Mouse (Mus musculus) frontal cortex, postnatal 14 days (tissue): ENCODE measurements around the gene Pced1a.

Source experiments
- DNase-seq, 2 experiments: peaks; one replicate each; pipeline ENCODE4 v3.0.0; 2022; ENCODE audit warnings: low spot score in 2 of 2

Gene Pced1a

DNA sequence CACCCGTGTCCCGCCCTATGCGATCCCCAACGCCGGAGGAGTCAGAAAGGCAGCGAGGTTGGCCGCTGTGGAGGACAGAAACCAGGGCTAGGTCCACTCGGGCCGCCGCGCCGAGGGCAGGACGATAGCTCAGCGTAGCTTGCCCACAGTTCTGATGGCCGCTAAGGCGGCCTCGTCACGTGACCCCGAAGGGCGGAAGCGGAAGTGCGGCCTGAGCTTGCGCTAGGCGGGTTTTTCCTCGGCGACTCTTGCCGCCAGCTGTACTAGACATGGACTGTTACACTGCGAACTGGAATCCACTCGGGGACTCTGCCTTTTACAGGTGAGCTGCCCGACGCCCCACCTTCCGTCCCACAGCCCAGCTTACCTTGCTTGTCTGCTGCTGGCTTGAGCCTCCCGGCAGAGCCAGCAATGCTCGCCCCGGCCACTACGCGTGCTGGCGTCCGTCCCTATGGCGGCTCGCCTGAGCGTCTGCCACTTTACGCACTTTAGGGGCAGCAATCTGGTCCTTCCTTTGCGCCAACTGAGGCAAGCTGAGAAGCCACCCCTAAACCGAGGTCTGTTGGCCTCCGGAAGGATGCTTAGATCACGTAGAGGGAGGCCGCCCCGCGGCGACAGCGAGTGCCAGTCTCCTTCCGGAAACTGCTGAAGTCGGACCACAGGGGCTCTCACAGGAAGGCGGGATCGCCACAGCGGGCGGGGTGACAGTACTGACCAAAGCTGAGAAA is at the start of gene Pced1a, which contains the start of gene Vps16:
TSS of gene Pced1a (minus strand) at position 576 of the 728 bp plus-strand sequence.
TSS of gene Vps16 (plus strand) at position 214 of the 728 bp plus-strand sequence.
- peak; percentile 83 to 90 for DNase-seq

- no peak for DNase-seq
Observed at GRCm38 (mm10) chr2:130472908-130473510, 48.5 kb upstream of the Pced1a start.

DNA sequence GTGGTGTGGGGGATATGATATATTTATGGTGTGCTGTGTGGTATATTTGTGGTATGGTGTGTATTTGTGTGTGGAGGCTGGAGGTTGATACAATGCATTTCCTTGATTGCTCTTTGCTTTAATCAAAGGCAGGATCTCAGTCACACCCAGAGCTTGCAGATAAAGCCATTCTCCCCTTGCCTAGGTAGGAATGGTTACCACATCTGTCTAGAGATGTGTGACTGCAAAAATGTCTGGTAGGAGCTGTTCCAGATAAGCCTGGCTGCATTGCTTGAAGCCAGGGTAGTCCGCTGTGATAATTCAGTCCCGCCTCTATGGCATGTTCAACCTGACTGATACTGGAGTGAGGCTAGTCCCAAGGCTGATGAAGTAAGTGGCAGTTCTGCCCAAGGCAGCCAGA is 45.4 kb upstream of the Pced1a start:
- no peak for DNase-seq

DNA sequence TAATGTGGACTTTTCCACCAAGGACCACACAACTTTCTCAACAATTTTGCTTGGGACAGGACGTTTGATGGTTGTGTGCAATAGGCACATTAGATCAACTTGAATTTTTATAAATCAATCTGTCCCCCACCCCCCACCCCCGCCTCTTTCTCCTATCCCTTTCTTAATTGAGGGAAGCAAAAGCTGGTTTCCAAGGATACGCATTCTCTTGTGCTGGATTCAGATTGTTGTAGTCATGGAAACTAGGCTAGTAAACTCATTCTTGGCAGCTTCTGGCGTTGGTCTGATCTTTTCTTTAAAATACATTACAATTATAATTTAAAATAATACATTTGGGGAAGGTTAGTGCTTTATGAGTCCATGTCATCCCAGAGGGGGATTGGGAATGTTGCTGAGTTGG is 44.9 kb upstream of the Pced1a start:
- no peak for DNase-seq

- no peak for DNase-seq
Observed at GRCm38 (mm10) chr2:130466438-130466837, 41.9 kb upstream of the Pced1a start.

DNA sequence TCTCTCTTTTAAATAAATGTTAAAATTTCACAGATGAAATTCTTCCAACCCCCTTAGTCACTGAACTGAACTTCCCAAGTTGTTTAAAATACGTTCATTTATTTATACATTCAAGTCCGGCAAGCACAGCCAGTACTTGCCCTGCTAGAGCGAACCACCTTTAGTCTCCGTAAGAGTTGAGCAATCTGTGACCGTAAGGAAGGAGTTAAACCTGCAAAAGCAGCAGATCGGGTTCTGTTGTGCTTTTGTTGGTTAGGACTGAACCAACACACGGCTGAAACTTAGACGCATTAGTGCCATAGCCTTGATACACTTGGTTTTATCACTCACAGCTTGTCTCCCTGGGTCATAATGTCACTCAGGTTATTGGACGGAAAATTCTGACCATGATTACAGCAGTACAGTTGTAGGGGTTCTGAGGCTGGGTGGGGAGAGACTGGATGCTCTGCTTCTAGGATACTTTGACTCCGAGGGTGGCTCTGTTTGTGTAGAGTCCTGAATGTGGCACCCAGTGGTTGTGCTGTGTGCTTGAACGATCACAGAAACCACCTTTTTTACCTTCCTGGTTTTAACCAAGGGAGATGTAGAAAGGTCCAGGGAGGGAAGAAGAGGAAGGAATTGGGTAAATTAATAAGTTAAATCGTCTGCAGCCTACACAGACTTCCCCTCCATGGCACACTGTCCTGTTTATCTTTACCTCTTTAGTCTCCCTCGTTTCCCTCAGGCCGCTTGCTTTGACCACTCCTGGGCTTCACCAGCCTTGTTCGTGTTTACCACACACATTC is 37.0 kb upstream of the Pced1a start:
- no peak for DNase-seq

- DNase-seq: no peak
Observed at GRCm38 (mm10) chr2:130459576-130459975, 35.1 kb upstream of the Pced1a start.

GRCm38 (mm10) chr2:130457871-130458270 is 33.4 kb upstream of the Pced1a start:
- no peak for DNase-seq

DNA sequence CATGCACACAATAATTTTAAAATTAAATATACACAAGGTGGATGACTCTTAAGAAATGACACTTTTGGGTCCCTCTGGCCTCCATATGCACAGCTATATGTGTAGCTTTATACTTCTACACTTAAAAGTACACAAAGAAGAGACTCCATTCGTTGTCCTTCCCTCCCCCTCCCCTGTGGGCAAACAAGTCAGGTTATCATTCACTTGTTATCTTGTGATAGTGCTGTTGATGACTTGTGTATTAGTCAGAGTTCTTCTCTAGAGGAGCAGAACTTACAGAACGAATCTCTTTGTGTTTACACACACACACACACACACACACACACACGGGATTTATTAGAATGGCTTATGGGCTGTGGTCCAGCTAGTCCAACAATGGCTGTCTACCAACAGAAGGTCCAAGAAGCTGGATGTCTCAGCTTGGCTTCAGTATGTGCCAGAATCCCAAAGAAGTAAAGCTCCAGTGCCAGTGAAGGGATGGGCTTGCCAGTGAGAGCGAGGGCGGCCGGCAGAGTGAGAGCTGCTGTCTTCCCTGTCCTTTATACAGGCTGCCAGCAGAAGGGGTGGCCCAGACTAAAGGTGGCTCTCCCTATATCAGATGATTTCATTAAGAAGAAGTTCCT is 30.4 kb upstream of the Pced1a start:
- DNase-seq: no peak

- no peak for DNase-seq
Observed at GRCm38 (mm10) chr2:130453421-130453820, 28.9 kb upstream of the Pced1a start.

DNA sequence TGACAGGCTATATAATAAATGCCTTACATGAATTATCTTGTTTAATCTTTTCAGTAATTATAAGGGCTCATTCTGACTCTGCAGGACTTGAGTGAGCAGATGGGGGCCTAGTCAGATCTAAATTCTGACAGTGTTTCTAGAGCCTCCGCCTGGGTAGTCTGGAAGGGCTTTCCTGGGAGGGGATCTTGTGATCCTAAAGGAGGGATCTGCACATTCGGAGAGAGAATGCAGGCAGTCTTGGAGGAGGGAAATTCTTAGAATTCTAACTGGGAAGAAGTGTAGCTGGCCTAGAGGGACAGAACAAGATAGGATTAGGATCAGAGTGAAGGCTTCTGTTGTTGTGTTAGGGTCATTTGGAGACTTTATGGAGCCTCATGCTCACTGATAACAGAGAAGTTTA is 27.8 kb upstream of the Pced1a start:
- no peak for DNase-seq

DNA sequence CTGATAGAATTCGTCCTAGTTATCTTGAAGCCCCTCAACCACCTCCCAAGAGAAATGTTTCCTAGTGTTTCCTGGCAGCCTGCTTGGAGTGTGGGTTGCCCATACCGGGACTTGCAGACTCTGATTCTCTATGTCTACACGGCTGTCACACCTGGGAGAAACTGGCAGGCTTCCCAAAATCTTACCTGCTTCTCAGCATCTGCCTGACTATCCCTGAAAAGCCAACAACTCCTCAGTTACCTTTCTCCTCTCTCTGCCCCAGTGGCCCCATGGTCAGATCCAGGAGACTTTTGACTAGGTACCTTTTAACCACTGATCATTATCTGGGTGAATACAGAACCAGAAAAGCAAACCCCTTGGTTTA is 27.2 kb upstream of the Pced1a start:
- DNase-seq: no peak

DNA sequence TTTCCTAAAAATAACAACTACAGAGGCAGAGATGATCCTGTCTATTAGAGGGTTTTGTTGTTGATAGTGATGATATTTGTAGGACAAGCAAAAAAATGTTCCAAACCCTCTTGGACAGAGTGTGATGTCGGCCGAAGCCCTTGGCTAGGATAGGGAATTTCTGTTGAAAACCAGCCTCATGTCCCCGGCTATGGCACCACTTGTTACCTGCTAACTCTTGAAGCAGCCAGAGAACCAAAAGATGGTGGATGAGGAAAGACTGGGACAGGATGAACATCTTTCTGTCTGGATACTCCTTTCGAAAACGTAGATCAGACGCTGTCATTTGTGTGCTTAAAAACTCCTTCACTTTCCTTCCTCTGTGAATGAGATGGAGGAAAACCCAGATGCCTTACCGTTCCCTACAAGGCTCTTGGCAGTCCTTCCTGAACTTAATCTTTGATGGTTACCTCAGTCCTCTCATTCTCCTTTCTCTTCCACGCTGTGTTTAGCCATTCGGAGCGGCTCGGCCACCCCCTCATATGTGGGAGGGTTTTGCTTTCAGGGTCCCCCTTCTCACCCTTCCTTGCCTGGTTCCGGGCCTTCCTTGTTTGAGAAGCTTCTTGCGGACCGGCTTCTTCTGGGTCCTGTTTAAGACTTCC is 26.7 kb upstream of the Pced1a start:
- no peak for DNase-seq

- peak; percentile 55 to 65 for DNase-seq
Observed at GRCm38 (mm10) chr2:130450434-130450796, 25.9 kb upstream of the Pced1a start.

GRCm38 (mm10) chr2:130449794-130450433 is 25.4 kb upstream of the Pced1a start, which contains the start of gene Ptpra:
Ptpra (plus strand) TSS chr2:130450278.
- peak; percentile 81 to 88 for DNase-seq

GRCm38 (mm10) chr2:130449021-130449793 is 24.7 kb upstream of the Pced1a start:
- DNase-seq: no peak

- no peak for DNase-seq
Observed at GRCm38 (mm10) chr2:130448449-130448848, 23.9 kb upstream of the Pced1a start.

DNA sequence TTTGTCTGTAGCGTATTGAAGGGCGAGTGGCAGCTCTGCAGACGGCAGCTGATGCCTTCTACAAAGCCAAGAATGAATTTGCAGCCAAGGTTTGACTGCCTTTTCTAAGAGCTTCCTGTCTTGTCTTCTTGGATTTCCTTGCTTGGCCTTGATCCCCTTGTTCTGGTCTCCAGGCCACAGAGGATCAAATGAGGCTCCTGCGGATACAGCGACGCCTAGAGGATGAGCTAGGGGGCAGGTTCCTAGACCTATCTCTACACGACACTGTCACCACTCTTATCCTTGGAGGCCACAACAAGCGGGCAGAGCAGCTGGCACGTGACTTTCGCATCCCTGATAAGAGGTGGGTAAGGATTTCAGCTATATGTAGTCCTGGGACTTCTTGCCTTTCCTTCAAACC is 17.7 kb upstream of the Pced1a start:
- no peak for DNase-seq

DNA sequence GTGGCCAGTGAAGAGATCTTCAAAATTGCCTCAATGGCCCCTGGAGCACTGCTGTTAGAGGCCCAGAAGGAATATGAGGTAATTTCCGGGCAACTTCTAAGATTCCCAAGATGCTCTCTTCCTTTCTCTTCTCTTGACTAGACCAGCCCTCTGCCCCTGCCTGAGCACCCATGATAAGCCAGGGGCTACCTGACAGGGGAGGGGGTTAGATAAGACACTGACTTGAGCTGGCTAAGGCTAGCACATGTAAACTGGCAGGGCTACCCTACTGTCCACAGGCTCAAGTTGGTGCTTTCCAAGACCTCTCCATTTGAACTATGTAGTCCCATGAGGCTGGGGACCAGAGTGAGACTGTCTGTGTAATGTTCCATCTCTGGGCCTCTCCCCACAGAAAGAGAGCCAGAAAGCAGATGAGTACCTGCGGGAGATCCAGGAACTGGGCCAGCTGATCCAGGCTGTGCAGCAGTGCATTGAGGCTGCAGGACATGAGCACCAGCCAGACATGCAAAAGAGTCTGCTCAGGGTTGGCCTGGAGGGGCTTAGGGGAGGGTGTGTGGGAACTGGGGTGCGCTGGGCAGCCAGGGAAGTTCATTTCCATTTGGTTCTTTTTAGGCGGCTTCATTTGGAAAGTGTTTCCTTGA is 15.5 kb upstream of the Pced1a start:
- DNase-seq: no peak

- no peak for DNase-seq
Observed at GRCm38 (mm10) chr2:130438861-130439260, 14.4 kb upstream of the Pced1a start.
